Mouse (Mus musculus): ENCODE data around the gene Gm45785. TPM values are rescaled to one million over a fixed set of nuclear protein-coding genes. Genes with fewer than 3 reads are reported as not detected.

The Gm45785 gene
- polyA plus RNA-seq, 1 experiment = not detected

DNA sequence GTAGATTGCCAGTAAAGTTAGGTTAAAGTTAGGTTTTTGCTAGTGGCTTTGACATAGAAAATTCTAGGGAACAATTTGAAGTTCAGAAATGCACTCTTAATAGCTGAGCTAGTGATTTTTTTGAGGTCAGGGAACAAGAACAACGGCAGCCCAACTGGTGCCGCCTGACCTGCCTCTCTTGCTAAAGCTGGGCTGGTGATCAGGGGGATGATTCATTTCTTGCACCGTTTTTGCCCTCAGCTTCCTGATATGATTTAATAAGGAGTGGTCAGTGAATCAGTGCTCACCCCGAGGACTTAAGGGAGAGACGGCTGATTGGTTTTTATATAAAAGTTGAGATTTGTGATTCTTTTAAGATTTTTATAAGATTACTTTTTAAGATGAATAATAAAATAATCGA, 24.7 kb downstream of the Gm45785 start:
- 31% methylated on average over 6 of the region's 6 CpGs for WGBS

DNA sequence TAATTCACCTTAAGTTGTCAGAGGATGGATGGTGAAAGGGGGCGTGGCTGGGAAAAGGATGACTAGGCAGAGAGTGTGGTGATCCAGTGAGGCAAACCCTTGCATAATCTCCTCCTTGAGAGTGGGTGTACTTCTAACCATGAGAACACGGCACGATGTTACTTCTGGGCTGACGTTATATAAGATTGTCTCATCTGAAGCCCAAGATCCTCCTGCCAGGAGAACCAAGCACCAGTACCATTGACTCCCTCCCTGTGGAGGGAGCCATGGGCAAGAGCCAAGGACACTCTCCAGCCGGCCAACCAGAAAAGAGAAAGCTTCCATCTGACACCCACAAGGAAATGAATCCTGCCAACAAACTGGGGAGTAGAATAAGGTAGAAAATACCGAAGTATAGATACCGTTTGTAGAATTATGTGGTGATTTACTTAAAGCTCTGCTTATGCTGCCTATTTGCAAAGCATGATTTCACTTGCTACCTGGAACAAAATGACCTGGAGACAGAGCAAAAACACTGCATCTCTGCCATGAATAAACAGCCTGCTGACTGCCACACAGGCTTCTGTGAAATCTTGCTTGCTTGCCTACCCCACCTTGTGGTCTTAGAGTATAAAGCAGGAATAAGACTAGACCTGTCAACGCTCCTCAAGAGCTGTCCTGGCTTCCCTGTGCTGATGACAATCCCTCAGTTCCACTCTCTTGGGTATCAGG, 27.8 kb downstream of the Gm45785 start:
- no peaks in the 10 kb centered on the region for H3K36me3 ChIP-seq (ENCODE audit: control insufficient read depth, insufficient read depth, low read length)
- TF ChIP-seq CTCF (IDR thresholded peaks at IDR 0.05; ENCODE audit: extremely low read depth, insufficient read length, insufficient replicate concordance, low read depth, low read length) (peak; percentile 18; the same call in 1 of the 2 replicates), POLR2A (IDR thresholded peaks at IDR 0.05; ENCODE audit: low read depth, low read length) (no peak)
- no peak overlapping the region for H3K27ac ChIP-seq (ENCODE audit: insufficient read depth, low read depth, low read length)
- H3K4me3 ChIP-seq (ENCODE audit: low read depth, low read length) = peak overlapping the region; percentile 16; the same call in 1 of the 2 replicates
- WGBS = 7% methylated on average over 8 of the region's 8 CpGs
- no peaks in the 10 kb centered on the region for H3K27me3 ChIP-seq (ENCODE audit: control insufficient read depth, insufficient read depth, low read length)
- H3K4me1 ChIP-seq (ENCODE audit: control insufficient read depth, insufficient read depth, insufficient read length, low read length) = peaks cover 6% of the 10 kb centered on the region; the same call in 1 of the 2 replicates

More for the DNA sequence above, 24.7 kb downstream of the Gm45785 start:
- H3K4me3 ChIP-seq (ENCODE audit: low read depth, low read length) = no peak overlapping the region
- peaks cover 15% of the 10 kb centered on the region for H3K4me1 ChIP-seq (ENCODE audit: control insufficient read depth, insufficient read depth, insufficient read length, low read length)
- no peaks in the 10 kb centered on the region for H3K27me3 ChIP-seq (ENCODE audit: control insufficient read depth, insufficient read depth, low read length)
- no peak for TF ChIP-seq CTCF (IDR thresholded peaks at IDR 0.05; ENCODE audit: extremely low read depth, insufficient read length, insufficient replicate concordance, low read depth, low read length)
- TF ChIP-seq POLR2A (IDR thresholded peaks at IDR 0.05; ENCODE audit: low read depth, low read length) = no peak
- H3K27ac ChIP-seq (ENCODE audit: insufficient read depth, low read depth, low read length) = no peak overlapping the region
- no peaks in the 10 kb centered on the region for H3K36me3 ChIP-seq (ENCODE audit: control insufficient read depth, insufficient read depth, low read length)

DNA sequence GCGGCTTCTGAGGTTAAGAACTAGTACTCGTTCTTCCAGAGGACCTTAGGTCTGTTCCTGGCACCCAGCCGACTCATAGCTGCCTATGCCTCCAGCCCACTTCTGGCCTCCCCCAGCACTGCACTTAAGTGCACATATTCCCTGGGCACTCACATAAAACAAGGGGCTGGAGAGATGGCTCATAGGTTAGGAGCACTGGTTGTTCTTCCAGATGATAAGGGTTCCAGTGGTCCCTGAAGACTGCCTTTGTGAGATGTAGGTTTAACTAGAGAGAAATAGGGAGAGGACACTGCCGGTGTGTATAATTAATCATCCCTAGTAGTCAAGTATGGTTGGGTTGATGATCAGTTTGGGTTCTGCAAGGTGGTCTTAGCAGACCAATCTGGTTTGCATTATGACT, 33.4 kb downstream of the Gm45785 start:
- Histone ChIP-seq H3K27ac (ENCODE audit: insufficient read depth, low read depth, low read length) (no peak overlapping the region), H3K4me1 (ENCODE audit: control insufficient read depth, insufficient read depth, insufficient read length, low read length) (peaks cover 3% of the 10 kb centered on the region), H3K4me3 (ENCODE audit: low read depth, low read length) (no peak overlapping the region), H3K27me3 (ENCODE audit: control insufficient read depth, insufficient read depth, low read length) (no peaks in the 10 kb centered on the region; the same call in 1 of the 2 replicates), H3K36me3 (ENCODE audit: control insufficient read depth, insufficient read depth, low read length) (no peaks in the 10 kb centered on the region)
- 88% methylated on average over 4 of the region's 4 CpGs for WGBS
- TF ChIP-seq CTCF (IDR thresholded peaks at IDR 0.05; ENCODE audit: extremely low read depth, insufficient read length, insufficient replicate concordance, low read depth, low read length) (no peak), POLR2A (IDR thresholded peaks at IDR 0.05; ENCODE audit: low read depth, low read length) (no peak)

DNA sequence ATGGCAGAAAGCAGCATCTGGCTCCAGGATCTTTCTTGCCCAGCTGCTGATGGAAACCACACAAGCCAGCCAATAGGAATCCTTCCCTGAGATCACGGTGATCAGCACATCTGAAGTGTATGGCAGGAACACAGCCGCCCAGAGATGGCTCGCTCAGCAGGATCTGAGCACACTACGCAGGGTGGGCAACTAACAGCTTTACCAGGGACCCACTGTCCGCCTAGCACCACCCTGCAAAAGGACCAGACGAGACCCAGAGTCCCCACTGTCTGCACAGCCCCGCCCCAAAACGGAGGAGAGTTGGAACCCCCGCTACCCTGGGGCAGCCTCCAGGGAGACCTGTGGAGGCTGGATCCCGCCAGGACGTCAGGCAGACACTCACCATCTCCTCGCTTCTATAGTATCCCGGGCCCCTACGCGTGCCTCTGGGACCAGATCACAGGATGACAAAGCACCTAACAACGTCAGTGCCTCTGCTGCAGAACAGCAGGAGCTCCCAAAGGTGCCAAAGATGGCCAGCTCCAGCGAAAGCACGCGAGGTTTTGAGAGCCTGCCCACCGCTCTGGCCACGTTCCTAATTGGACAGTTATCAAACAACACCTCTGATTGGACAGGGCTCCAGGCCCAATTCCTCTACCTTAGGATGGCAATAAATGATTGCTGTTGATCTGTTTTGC, 34.3 kb downstream of the Gm45785 start, which contains the start of gene Zfp941:
Zfp941 (minus strand) TSS at position 526 of the 677 bp plus-strand sequence.
- Histone ChIP-seq H3K4me1 (ENCODE audit: control insufficient read depth, insufficient read depth, insufficient read length, low read length) (peaks cover 3% of the 10 kb centered on the region), H3K36me3 (ENCODE audit: control insufficient read depth, insufficient read depth, low read length) (no peaks in the 10 kb centered on the region), H3K27me3 (ENCODE audit: control insufficient read depth, insufficient read depth, low read length) (no peaks in the 10 kb centered on the region; the same call in 1 of the 2 replicates), H3K27ac (ENCODE audit: insufficient read depth, low read depth, low read length) (no peak within 1 kb of the TSS), H3K4me3 (ENCODE audit: low read depth, low read length) (peak within 1 kb of the TSS; percentile 59)
- TF ChIP-seq CTCF (IDR thresholded peaks at IDR 0.05; ENCODE audit: extremely low read depth, insufficient read length, insufficient replicate concordance, low read depth, low read length) = no peak
- no peak for TF ChIP-seq POLR2A (IDR thresholded peaks at IDR 0.05; ENCODE audit: low read depth, low read length)
- 6% methylated on average over 21 of the region's 21 CpGs for WGBS

DNA sequence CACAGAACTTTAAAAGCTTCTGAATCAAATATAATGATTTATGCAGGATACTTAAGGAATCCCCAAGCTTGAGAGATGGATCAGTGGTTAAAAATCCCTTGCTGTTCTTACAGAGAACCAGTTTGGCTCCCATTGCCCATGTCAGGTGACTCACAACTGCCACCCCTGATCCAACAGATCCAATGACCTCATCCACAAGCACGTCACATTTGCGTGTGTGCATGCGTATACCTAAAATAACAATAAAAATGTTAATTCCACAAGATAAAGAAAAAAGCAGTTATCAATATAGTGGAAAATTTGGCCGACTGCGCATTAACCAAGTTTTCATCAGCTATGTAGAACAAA, 34.9 kb downstream of the Gm45785 start:
- WGBS = 54% methylated on average over 5 of the region's 5 CpGs
- H3K27me3 ChIP-seq (ENCODE audit: control insufficient read depth, insufficient read depth, low read length) = no peaks in the 10 kb centered on the region; the same call in 1 of the 2 replicates
- peaks cover 3% of the 10 kb centered on the region for H3K4me1 ChIP-seq (ENCODE audit: control insufficient read depth, insufficient read depth, insufficient read length, low read length)
- no peak overlapping the region for H3K4me3 ChIP-seq (ENCODE audit: low read depth, low read length)
- no peak overlapping the region for H3K27ac ChIP-seq (ENCODE audit: insufficient read depth, low read depth, low read length)
- TF ChIP-seq POLR2A (IDR thresholded peaks at IDR 0.05; ENCODE audit: low read depth, low read length) = no peak
- TF ChIP-seq CTCF (IDR thresholded peaks at IDR 0.05; ENCODE audit: extremely low read depth, insufficient read length, insufficient replicate concordance, low read depth, low read length) = no peak
- H3K36me3 ChIP-seq (ENCODE audit: control insufficient read depth, insufficient read depth, low read length) = no peaks in the 10 kb centered on the region

DNA sequence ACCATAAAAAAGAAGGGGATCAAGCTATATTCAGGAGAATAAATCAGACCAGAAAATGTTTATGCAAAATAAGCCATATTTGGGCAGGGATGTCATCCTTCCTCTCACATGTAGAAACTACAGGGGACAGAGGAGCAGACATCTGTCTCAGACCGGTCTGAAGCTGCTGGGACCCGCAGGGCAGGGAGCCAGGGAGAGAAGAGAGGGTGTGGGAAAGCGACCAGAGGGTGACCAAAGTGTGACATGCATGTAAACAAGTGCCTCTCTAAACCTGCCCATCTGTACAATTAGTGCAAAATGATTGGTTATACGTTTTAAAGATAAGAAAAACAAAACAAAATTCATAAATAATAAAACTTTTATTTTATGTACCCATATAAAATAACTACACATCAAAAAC, 36.0 kb downstream of the Gm45785 start:
- TF ChIP-seq CTCF (IDR thresholded peaks at IDR 0.05; ENCODE audit: extremely low read depth, insufficient read length, insufficient replicate concordance, low read depth, low read length) (no peak), POLR2A (IDR thresholded peaks at IDR 0.05; ENCODE audit: low read depth, low read length) (no peak)
- H3K27me3 ChIP-seq (ENCODE audit: control insufficient read depth, insufficient read depth, low read length) = no peaks in the 10 kb centered on the region; the same call in 1 of the 2 replicates
- 52% methylated on average over 4 of the region's 4 CpGs for WGBS

DNA sequence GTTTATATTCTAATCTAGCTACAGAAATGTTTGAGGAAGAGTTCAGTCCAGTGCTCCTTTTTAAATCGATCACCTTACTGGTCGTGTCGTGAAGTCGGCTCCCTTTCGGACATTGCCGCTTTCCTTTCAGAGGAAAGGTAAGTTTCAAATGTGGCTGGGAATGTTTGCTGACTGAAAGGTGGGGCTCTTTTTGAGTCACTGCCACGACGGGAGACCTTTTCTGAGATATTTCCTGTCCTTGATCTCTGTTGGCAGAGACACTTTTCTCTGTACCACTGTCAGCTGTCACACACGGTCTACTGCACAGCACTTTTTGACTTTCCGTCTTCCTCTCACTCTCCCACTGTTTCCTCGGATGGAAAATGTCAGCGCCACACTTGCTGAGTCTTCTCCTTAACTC, 43.3 kb downstream of the Gm45785 start:
- no peaks in the 10 kb centered on the region for H3K36me3 ChIP-seq (ENCODE audit: control insufficient read depth, insufficient read depth, low read length)
- no peak overlapping the region for H3K27ac ChIP-seq (ENCODE audit: insufficient read depth, low read depth, low read length)
- 82% methylated on average over 12 of the region's 12 CpGs for WGBS
- TF ChIP-seq CTCF (IDR thresholded peaks at IDR 0.05; ENCODE audit: extremely low read depth, insufficient read length, insufficient replicate concordance, low read depth, low read length) = no peak
- no peak for TF ChIP-seq POLR2A (IDR thresholded peaks at IDR 0.05; ENCODE audit: low read depth, low read length)
- H3K4me3 ChIP-seq (ENCODE audit: low read depth, low read length) = no peak overlapping the region
- no peaks in the 10 kb centered on the region for H3K4me1 ChIP-seq (ENCODE audit: control insufficient read depth, insufficient read depth, insufficient read length, low read length)
- H3K27me3 ChIP-seq (ENCODE audit: control insufficient read depth, insufficient read depth, low read length) = no peaks in the 10 kb centered on the region; the same call in 1 of the 2 replicates

More for the DNA sequence above, 36.0 kb downstream of the Gm45785 start:
- Histone ChIP-seq H3K27ac (ENCODE audit: insufficient read depth, low read depth, low read length) (no peak overlapping the region), H3K36me3 (ENCODE audit: control insufficient read depth, insufficient read depth, low read length) (no peaks in the 10 kb centered on the region), H3K4me1 (ENCODE audit: control insufficient read depth, insufficient read depth, insufficient read length, low read length) (peaks cover 3% of the 10 kb centered on the region), H3K4me3 (ENCODE audit: low read depth, low read length) (no peak overlapping the region)

Data from small intestine, adult 2 months (tissue).